Mouse (Mus musculus) embryo, embryonic 9.5 days (tissue): ENCODE measurements around the gene Tle4.

Experiments used
- DNase-seq: peaks from one replicate; pipeline ENCODE4 v3.0.0-alpha.2; 2017; ENCODE audit errors: extremely low spot score

Gene Tle4

GRCm38 (mm10) chr19:14590154-14590553 lies 7.7 kb downstream of the Tle4 start:
- DNase-seq, result no peak

DNA sequence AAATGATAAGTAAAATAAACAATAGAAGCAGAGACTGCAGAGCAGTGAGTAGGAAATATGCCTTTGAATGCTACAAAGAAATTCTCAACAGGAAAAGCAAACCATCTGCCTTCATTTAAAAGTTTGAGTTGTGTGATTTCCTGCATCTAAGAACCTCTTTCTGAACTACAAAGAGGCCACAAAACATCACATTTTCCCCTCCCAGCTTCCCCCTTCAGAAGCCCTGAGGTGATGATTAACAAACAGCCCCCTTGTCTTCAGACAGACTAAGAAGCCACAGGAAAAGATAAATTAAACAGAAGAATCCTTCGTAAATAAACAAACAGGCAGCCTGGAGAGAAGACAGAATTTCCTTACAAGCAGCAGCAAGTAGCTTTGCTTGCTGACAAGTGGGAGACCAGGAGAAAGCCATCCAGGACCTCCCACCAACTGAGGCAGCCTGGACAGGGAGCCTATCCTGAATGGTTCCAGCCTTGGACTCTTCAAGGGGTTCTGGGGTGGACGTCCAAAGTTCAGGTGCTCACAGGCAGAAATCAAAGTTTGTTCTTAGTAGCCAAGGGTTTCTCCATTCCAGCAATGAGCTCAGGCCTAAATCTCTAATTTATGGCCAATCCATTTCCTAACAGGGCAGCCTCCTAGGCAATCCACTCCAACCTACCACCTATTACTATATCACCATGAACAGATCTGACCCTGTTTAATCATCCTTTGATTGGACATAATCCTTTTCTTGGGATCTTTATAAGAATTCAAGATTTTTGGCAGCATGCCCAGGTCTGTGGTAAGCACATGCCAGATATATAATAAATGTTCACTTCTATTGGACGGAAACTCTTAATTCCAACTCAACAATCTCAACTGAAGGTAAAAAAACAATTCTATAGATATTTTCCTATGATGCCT lies 9.4 kb downstream of the Tle4 start:
- DNase-seq, result peak; percentile 26

DNA sequence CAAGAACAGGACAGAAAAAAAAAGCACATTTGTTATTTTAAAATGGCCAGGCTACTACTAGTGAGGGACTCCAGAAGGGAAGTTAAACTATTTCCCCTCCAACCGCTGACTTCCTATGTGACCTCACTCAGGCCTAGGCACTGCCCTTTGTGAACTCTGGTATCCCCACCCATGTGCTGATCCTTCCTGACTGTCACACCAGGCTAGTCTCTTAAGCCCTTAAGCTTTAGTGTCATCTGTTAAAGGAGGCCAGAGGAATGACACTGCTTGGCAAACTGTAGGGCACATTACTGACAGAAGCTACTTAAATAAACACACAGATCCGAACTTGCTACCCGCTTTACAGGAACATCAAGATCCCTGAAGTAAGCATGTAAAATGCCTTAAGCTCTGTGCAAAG lies 11.7 kb downstream of the Tle4 start:
- peak; percentile 22 for DNase-seq

DNA sequence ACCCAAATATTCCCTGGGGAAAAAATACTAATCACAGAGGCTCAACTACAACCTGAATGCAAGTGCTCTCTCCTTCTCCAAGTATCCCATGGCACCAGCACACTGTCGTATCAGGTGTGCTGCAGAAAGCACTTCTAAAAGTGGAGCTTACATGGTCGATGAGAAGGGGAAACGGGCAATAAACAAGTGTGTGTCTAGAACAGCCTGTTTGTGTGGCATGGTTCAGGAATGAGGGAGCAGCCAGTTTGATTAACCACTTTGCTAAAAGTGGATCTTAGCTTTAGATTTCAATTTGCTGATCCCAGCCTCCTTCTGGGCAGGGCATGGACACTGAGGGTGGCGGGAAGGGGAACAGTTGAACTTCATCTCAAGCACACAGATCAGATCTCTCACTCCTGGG lies 12.1 kb downstream of the Tle4 start:
- no peak for DNase-seq

DNA sequence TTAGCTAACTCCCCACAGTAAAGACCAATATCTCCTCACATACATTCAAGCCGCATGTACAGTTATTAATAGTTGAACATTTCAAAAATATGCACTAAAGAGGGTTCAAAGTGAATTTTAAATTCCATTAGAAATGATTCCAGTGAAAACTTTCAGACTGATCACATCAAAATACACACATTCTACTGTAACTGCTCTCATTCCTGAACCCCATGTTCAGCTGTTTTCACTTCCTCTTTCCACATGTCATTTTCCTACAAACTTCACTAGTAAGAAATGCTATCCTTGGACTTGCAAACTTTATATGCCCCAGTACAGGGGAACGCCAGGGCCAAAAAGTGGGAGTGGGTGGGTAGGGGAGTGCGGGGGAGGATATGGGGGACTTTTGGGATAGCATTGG lies 12.6 kb downstream of the Tle4 start:
- DNase-seq, result no peak

GRCm38 (mm10) chr19:14578698-14579097 lies 19.2 kb downstream of the Tle4 start:
- DNase-seq, result no peak

DNA sequence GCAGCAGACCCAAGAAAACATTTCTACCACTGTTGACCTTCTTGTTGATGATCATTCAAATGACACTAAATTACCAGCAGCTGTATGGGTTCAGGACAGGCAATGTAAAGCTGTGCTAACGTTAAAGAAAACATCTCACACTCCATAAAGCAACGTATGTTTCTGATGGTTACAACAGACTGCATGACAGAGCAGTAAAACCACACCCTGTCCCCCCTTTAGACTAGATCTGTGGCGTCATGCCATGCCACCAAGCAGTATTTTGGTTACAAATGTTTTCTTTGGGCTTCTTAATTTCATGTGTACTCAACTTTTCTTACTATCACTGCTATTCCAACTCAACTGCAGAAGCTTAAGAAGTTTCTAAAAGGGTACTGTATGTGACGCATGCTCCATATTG lies 19.8 kb downstream of the Tle4 start:
- no peak for DNase-seq

DNA sequence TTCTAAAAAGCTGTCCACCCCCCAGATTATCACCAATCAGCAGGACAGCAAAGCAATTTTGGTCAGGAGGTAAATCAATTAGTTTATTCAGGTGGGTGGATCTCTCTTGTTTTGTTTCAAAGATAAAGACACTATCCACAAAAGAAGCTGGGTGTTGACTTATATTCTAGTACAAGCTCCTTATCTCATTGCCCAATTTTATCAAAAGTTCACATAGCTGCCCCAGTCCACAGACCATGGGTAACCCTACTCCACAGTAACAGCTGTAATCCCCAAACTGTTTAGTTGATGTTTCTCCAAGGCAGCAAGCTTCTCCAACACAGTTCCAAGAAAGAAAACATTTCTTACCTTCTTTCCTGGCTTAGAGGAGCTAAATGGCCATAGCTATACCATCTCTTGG lies 21.5 kb downstream of the Tle4 start:
- DNase-seq, result no peak

DNA sequence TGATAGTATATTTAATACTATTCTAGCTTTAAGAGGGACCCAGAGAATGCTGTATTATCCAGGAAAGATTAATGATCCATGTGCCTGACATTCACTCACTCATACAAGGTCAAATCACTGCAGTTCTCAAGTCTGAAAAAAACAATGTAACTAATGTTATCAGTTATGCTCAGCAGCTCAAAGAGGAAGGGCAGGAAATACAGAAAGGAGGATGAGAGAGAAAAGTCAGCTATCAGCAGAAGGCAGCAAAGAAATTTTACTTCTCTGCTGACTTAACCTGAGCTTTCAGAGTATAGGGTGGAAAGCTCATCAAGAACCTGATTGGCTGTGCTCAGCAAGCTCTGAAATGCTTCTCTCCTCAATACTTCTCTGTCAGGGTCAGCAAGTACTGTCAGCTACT lies 29.0 kb downstream of the Tle4 start:
- no peak for DNase-seq

- no peak for DNase-seq
These were observed 30.8 kb downstream of the Tle4 start for GRCm38 (mm10) chr19:14567081-14567480.

GRCm38 (mm10) chr19:14566564-14567021 lies 31.3 kb downstream of the Tle4 start:
- peak; percentile 68 for DNase-seq

- DNase-seq, result peak; percentile 54
These were observed 32.3 kb downstream of the Tle4 start for GRCm38 (mm10) chr19:14565424-14566069.

DNA sequence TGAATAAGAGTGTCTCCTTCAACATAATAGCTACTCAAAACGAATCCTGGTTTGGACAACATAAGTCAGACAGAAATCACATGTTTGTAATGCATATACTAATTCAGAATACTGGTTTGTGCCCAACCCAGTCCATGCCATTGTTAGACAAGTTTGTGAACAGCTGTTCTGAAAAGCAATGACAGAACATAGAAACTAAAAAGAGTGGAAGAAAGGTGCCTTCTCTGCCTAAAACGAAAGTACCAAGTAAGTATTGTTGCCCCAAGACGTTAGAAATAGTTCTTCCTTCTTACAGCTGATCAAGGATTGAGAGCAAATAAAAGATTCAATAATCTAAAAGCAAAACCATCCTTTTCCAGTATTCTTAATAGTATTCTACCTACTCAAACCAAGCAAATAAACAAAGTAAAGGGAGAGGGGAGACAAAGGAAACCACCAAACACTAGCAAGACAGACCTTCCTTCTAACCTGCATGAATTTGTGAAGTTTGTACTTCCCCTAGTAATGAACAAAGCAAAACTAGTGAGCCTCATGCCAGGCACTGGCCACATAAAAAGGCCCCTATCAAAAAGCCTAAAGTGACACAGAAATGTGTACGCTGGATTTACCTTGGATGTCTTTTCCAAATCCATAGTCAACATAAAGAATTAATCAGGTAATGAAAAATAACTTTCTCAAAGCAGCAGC lies 34.4 kb downstream of the Tle4 start:
- no peak for DNase-seq

DNA sequence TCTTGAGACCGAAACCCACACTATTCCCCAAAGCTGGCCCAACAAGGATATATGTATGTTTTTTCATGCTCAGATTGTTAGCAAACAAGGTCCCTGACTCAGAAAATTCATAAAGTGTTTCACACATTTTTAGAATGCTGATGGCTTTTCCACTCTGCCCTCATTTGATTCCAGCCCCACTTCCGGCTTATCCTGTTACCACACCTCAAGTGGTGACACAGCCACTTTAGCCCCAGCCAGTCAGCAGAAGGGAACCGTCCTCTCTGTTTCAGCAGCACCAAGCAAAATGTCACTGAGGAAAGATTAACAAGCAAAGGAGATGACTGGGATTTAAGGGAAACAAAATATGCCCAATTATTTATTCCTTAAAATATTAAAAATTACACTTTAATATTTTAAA lies 50.0 kb downstream of the Tle4 start:
- DNase-seq, result no peak

GRCm38 (mm10) chr19:14547133-14547842 lies 50.6 kb downstream of the Tle4 start:
- DNase-seq, result no peak

DNA sequence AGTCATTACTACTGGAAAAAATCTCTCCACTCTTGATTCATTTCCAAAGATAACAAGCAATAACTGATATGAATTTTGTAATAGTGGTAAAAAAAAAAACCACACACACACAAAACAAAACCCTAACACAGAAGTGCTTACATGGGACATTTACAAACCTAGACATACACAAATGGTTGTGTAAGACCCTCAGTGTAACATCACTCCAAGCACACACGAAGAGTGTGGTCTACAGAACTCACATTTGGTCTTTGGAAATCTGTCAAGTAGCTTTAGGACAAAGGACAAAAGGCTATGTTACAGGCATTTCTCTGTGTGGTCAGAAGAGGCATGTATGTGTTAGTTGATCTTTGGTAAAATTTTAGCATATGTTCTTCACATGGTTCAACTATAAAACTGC lies 52.4 kb downstream of the Tle4 start:
- DNase-seq, result no peak

- DNase-seq, result no peak
These were observed 54.5 kb downstream of the Tle4 start for GRCm38 (mm10) chr19:14543305-14543704.

DNA sequence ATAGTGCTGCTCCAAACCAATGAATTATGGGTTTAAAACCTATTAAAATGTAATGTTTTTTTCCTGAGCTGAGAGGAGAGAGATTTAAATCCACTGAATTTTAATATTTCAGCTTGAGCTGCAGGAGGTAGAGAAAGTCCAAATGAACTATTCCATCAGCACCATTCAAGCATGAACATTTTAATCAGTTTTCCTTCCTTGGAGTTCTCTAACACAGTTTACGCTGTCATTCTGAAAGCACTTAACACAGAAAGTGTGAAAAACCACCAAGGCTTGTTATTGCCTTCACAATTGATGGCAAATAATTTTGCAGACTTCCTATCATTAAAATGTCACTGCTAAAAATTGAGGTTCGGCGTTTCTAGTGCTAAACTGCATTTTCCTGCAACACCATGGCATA lies 57.2 kb downstream of the Tle4 start:
- no peak for DNase-seq

DNA sequence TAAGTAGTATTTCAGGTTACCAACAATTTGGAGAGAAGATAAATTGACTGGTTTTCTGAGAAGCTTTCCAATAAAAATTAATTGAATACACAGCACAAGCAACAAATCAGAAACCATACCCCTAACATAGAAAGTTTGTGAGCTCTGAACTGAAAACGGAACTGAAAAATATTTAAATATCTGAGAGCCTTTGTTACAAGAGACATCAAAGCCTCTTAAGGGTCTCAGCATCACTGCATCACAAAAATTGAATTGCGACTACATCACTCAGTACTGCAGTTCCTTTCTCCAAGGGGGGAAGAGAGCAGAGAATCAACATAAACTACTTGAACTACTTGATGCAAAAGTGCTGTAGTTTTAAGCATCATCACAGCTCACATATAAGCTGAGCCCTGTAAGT lies 61.2 kb downstream of the Tle4 start:
- DNase-seq, result no peak

DNA sequence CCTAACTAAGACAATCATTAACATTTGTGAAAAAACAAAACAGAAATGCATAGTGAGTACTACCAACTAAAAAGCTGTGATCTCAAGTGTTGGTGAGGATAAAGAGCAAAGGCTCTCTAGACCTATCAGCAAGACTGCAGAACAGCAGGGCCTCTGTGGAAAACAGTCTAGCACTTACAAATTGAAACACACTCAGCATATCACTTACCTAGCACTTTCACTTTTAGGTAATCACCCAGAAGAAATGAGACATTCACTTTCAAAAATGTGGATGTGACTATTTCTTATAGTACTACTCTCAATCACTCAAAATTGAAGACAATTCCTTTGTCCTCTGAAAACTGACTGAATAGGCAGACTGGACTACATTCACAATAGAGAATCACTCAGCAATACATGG lies 63.4 kb downstream of the Tle4 start:
- DNase-seq, result no peak

GRCm38 (mm10) chr19:14532861-14533260 lies 65.0 kb downstream of the Tle4 start:
- DNase-seq, result no peak
